Mouse (Mus musculus) intestine, embryonic 15.5 days (tissue): ENCODE measurements around the gene Mtor. TPM values are rescaled to one million over a fixed set of nuclear protein-coding genes. Genes with fewer than 3 reads are reported as not detected.

Experiments
- ATAC-seq: fragments of 200-750 bp; cut with Nextera tagmentation; 2 replicates; pipeline ENCODE4 v1.8.0; 2017; ENCODE audit warnings: moderate TSS enrichment, moderate library complexity
- H3K27ac ChIP-seq: fragments of 300-500 bp; sonication (generic); 2 replicates; pipeline ENCODE4 v1.5.1; 2015; ENCODE audit warnings: mild to moderate bottlenecking, inconsistent platforms
- H3K27me3 ChIP-seq: fragments of 300-500 bp; sonication (generic); replicated peaks from 2 replicates; pipeline ENCODE4 v1.6.1; 2015; ENCODE audit warnings: inconsistent platforms
- H3K36me3 ChIP-seq: fragments of 300-500 bp; sonication (generic); 2 replicates; pipeline ENCODE4 v1.6.1; 2015; ENCODE audit warnings: inconsistent platforms
- H3K4me1 ChIP-seq: fragments of 300-500 bp; sonication (generic); replicated peaks from 2 replicates; pipeline ENCODE4 v1.6.1; 2015; ENCODE audit warnings: inconsistent platforms
- H3K4me2 ChIP-seq: fragments of 300-500 bp; sonication (generic); replicated peaks from 2 replicates; pipeline ENCODE4 v1.6.1; 2015; ENCODE audit warnings: mild to moderate bottlenecking, inconsistent platforms
- H3K4me3 ChIP-seq: fragments of 300-500 bp; sonication (generic); replicated peaks from 2 replicates; pipeline ENCODE4 v1.5.1; 2015; ENCODE audit warnings: inconsistent platforms
- H3K9ac ChIP-seq: fragments of 300-500 bp; sonication (generic); 2 replicates; pipeline ENCODE4 v1.6.1; 2015; ENCODE audit warnings: inconsistent platforms
- H3K9me3 ChIP-seq: fragments of 300-500 bp; sonication (generic); 2 replicates; pipeline ENCODE4 v1.6.1; 2016; ENCODE audit warnings: inconsistent platforms
- WGBS: fragments of 180-500 bp; shearing (Covaris S2); methylation state at CpG from one replicate; pipeline ENCODE4 v1.1.7; 2015; 5-methylcytosine and 5-hydroxymethylcytosine counted together
- polyA plus RNA-seq: library from polyadenylated mRNA; unstranded; fragments of >200 nt; fragmentation: Nextera tagmentation; extraction: Ambion mirVana; gene quantifications from 2 replicates; pipeline ENCODE4 v1.2.1, GENCODE M21; 2015

Gene Mtor
- polyA plus RNA-seq, 1 experiment from 2014 or later, result 12.7 TPM

GRCm38 (mm10) chr4:148471363-148471806, 23.0 kb downstream of the Mtor start:
- H3K9ac ChIP-seq, result no peak overlapping the region
- H3K9me3 ChIP-seq, result no peaks in the 10 kb centered on the region
- WGBS, result 85% methylated on average over 10 of the region's 10 CpGs
- H3K4me3 ChIP-seq, result no peak overlapping the region
- no peak overlapping the region for H3K27ac ChIP-seq
- no peaks in the 10 kb centered on the region for H3K27me3 ChIP-seq
- no peaks in the 10 kb centered on the region for H3K4me1 ChIP-seq
- no peak for ATAC-seq
- peaks cover 54% of the 10 kb centered on the region for H3K36me3 ChIP-seq
- H3K4me2 ChIP-seq, result no peak overlapping the region

GRCm38 (mm10) chr4:148472436-148473174, 24.2 kb downstream of the Mtor start:
- H3K4me2 ChIP-seq, result no peak overlapping the region
- no peak overlapping the region for H3K9ac ChIP-seq
- 90% methylated on average over 8 of the region's 8 CpGs for WGBS
- H3K27ac ChIP-seq, result no peak overlapping the region
- no peaks in the 10 kb centered on the region for H3K27me3 ChIP-seq
- H3K36me3 ChIP-seq, result peaks cover 51% of the 10 kb centered on the region
- ATAC-seq, result no peak
- no peaks in the 10 kb centered on the region for H3K4me1 ChIP-seq
- H3K4me3 ChIP-seq, result no peak overlapping the region
- no peaks in the 10 kb centered on the region for H3K9me3 ChIP-seq

GRCm38 (mm10) chr4:148473496-148473895, 25.1 kb downstream of the Mtor start:
- Histone ChIP-seq H3K4me1 (no peaks in the 10 kb centered on the region), H3K36me3 (peaks cover 47% of the 10 kb centered on the region), H3K27ac (no peak overlapping the region), H3K27me3 (no peaks in the 10 kb centered on the region), H3K4me3 (no peak overlapping the region), H3K9me3 (no peaks in the 10 kb centered on the region), H3K9ac (no peak overlapping the region), H3K4me2 (no peak overlapping the region)
- ATAC-seq, result no peak
- WGBS, result 90% methylated on average over 5 of the region's 5 CpGs

- Histone ChIP-seq H3K27ac (no peak overlapping the region), H3K4me2 (no peak overlapping the region), H3K9me3 (no peaks in the 10 kb centered on the region), H3K4me1 (no peaks in the 10 kb centered on the region), H3K27me3 (no peaks in the 10 kb centered on the region), H3K36me3 (peaks cover 22% of the 10 kb centered on the region), H3K4me3 (no peak overlapping the region), H3K9ac (no peak overlapping the region)
- 97% methylated on average over 2 of the region's 2 CpGs for WGBS
- no peak for ATAC-seq
These were observed 31.8 kb downstream of the Mtor start for GRCm38 (mm10) chr4:148480245-148480644.

GRCm38 (mm10) chr4:148481557-148482168, 33.3 kb downstream of the Mtor start:
- Histone ChIP-seq H3K9ac (no peak overlapping the region), H3K27me3 (no peaks in the 10 kb centered on the region), H3K4me3 (no peak overlapping the region), H3K27ac (no peak overlapping the region), H3K9me3 (no peaks in the 10 kb centered on the region), H3K4me1 (no peaks in the 10 kb centered on the region), H3K36me3 (peaks cover 27% of the 10 kb centered on the region), H3K4me2 (no peak overlapping the region)
- WGBS, result 84% methylated on average over 2 of the region's 2 CpGs
- ATAC-seq, result no peak

- 94% methylated on average over 12 of the region's 12 CpGs for WGBS
- peaks cover 30% of the 10 kb centered on the region for H3K36me3 ChIP-seq
These were observed 36.1 kb downstream of the Mtor start for GRCm38 (mm10) chr4:148484511-148484910.

GRCm38 (mm10) chr4:148487841-148488240, 39.4 kb downstream of the Mtor start:
- Histone ChIP-seq H3K4me3 (no peak overlapping the region), H3K9ac (no peak overlapping the region), H3K9me3 (no peaks in the 10 kb centered on the region), H3K27ac (no peak overlapping the region), H3K4me1 (no peaks in the 10 kb centered on the region), H3K36me3 (peaks cover 38% of the 10 kb centered on the region), H3K27me3 (no peaks in the 10 kb centered on the region), H3K4me2 (no peak overlapping the region)
- ATAC-seq, result no peak
- WGBS, result 75% methylated on average over 2 of the region's 2 CpGs

More at GRCm38 (mm10) chr4:148484511-148484910, 36.1 kb downstream of the Mtor start:
- no peak overlapping the region for H3K27ac ChIP-seq
- H3K27me3 ChIP-seq, result no peaks in the 10 kb centered on the region
- H3K4me2 ChIP-seq, result no peak overlapping the region
- no peak overlapping the region for H3K9ac ChIP-seq
- no peaks in the 10 kb centered on the region for H3K4me1 ChIP-seq
- no peak for ATAC-seq
- H3K9me3 ChIP-seq, result no peaks in the 10 kb centered on the region
- no peak overlapping the region for H3K4me3 ChIP-seq

GRCm38 (mm10) chr4:148490502-148490901, 42.1 kb downstream of the Mtor start:
- Histone ChIP-seq H3K36me3 (peaks cover 32% of the 10 kb centered on the region), H3K4me3 (no peak overlapping the region)
- 52% methylated on average over 6 of the region's 6 CpGs for WGBS

GRCm38 (mm10) chr4:148491448-148491847, 43.0 kb downstream of the Mtor start:
- Histone ChIP-seq H3K9me3 (no peaks in the 10 kb centered on the region), H3K27ac (no peak overlapping the region), H3K36me3 (peaks cover 29% of the 10 kb centered on the region), H3K27me3 (no peaks in the 10 kb centered on the region), H3K9ac (no peak overlapping the region), H3K4me2 (no peak overlapping the region), H3K4me1 (no peaks in the 10 kb centered on the region), H3K4me3 (no peak overlapping the region)
- ATAC-seq, result no peak
- 87% methylated on average over 7 of the region's 7 CpGs for WGBS

More at GRCm38 (mm10) chr4:148490502-148490901, 42.1 kb downstream of the Mtor start:
- no peak for ATAC-seq
- Histone ChIP-seq H3K27ac (no peak overlapping the region), H3K4me1 (no peaks in the 10 kb centered on the region), H3K4me2 (no peak overlapping the region), H3K27me3 (no peaks in the 10 kb centered on the region), H3K9me3 (no peaks in the 10 kb centered on the region), H3K9ac (no peak overlapping the region)

GRCm38 (mm10) chr4:148495160-148495559, 46.7 kb downstream of the Mtor start:
- H3K36me3 ChIP-seq, result peaks cover 29% of the 10 kb centered on the region
- H3K4me1 ChIP-seq, result no peaks in the 10 kb centered on the region
- 94% methylated on average over 6 of the region's 6 CpGs for WGBS
- no peak overlapping the region for H3K9ac ChIP-seq
- no peaks in the 10 kb centered on the region for H3K9me3 ChIP-seq
- H3K4me3 ChIP-seq, result no peak overlapping the region
- ATAC-seq, result no peak
- no peaks in the 10 kb centered on the region for H3K27me3 ChIP-seq
- no peak overlapping the region for H3K27ac ChIP-seq
- H3K4me2 ChIP-seq, result no peak overlapping the region

GRCm38 (mm10) chr4:148495874-148496689, 47.7 kb downstream of the Mtor start:
- H3K9me3 ChIP-seq, result no peaks in the 10 kb centered on the region
- no peak for ATAC-seq
- H3K4me2 ChIP-seq, result no peak overlapping the region
- no peaks in the 10 kb centered on the region for H3K27me3 ChIP-seq
- H3K36me3 ChIP-seq, result peaks cover 28% of the 10 kb centered on the region
- H3K9ac ChIP-seq, result no peak overlapping the region
- H3K27ac ChIP-seq, result no peak overlapping the region
- no peak overlapping the region for H3K4me3 ChIP-seq
- WGBS, result 82% methylated on average over 25 of the region's 25 CpGs
- no peaks in the 10 kb centered on the region for H3K4me1 ChIP-seq

GRCm38 (mm10) chr4:148500410-148500867, 52.0 kb downstream of the Mtor start, which contains the start of gene Angptl7:
Gene Angptl7 (minus strand): TSS chr4:148500460.
- peak; percentile 56; the same call in 1 of the 2 replicates for ATAC-seq
- Histone ChIP-seq H3K9me3 (no peaks in the 10 kb centered on the region), H3K27me3 (no peaks in the 10 kb centered on the region), H3K9ac (no peak within 1 kb of the TSS), H3K36me3 (peaks cover 17% of the 10 kb centered on the region), H3K4me1 (no peaks in the 10 kb centered on the region), H3K4me2 (no peak within 1 kb of the TSS), H3K27ac (no peak within 1 kb of the TSS), H3K4me3 (no peak within 1 kb of the TSS)
- WGBS, result 37% methylated on average over 4 of the region's 4 CpGs
